Mouse (Mus musculus): ENCODE measurements at regions not wholly inside any gene's neighbourhood (a gene's known extent, or its start where the extent isn't known, plus 50 kb on each side); places are given as distances from the start of the nearest gene placed in this dataset.

DNA sequence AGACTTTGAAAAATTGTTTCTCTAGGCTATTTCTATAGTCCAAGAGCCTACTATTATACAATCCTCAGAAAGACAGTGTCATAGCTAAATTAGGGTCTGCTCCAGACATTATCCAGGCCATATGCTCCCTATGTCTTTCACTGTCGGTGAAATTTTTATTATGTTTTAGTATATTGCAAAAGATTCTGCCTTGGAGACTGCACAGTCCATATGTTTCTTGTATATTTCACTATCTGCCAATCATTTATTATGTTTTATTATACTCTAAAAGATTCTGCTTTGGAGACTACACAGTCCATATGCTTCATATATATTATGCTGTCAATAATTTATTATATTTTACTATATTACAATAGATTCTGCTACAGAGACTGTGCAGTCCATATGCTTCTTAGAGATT is 564.3 kb upstream of the 4931417E11Rik start:
- no peak for DNase-seq (ENCODE audit: extremely low spot score in 1 of 2, low spot score in 1 of 2)

DNA sequence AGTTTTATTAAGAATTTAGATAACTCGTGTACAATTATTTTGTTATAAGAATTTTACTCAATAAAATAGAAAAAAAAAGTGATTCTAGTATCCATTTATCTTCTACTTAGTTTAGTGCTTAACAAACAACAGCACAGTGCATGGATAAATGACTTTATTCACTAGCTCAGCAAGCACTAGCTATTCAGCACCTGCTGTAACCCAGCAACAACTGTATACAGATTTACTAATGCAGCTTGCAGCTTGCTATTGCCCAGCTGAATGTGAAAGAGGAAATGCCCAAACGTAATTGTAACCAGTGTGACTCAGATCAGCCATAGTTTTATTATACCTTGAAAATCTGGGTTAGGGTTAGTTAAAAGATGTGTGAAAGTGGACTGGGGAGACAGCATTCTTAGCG is 547.6 kb upstream of the 4931417E11Rik start:
- no peak for DNase-seq (ENCODE audit: extremely low spot score in 1 of 2, low spot score in 1 of 2)

DNA sequence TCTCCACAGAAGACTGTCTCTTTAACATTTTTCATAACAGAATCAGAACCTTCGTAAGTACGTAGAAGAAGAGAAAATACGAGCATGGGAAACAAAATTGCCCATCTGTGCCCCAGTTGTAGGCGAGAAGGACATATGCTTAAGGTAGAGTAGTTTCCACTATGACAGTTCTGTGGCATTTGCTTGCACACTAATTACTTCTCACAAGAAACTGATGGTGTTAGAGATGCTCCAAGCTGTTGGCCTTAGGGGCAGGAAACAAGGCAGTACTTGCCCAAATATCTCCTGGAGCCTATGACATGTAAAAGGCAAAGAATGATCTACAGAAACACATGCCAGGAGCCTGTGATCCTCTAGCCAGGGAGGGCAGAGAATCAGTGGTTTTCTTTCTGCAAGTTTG is 512.3 kb upstream of the 4931417E11Rik start:
- no peak for DNase-seq (ENCODE audit: extremely low spot score in 1 of 2, low spot score in 1 of 2)

DNA sequence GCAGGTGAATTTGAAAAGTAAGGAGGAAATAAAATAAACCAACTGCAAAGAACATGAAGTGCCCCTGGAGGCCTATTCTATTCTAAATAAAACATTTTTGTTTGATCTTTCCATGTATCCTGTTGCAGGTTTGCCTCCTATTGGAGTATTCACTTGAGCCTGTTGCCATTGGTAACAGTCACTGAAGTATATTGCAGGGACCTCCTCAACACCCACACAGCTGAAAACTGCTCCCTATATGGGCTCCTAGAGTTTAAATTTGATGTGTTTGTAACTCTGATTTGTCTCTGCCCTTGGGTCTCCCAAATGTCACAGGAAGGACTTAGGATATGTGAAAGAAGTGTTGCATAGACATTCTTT is 480.4 kb upstream of the 4931417E11Rik start:
- no peak for DNase-seq (ENCODE audit: extremely low spot score in 1 of 2, low spot score in 1 of 2)

DNA sequence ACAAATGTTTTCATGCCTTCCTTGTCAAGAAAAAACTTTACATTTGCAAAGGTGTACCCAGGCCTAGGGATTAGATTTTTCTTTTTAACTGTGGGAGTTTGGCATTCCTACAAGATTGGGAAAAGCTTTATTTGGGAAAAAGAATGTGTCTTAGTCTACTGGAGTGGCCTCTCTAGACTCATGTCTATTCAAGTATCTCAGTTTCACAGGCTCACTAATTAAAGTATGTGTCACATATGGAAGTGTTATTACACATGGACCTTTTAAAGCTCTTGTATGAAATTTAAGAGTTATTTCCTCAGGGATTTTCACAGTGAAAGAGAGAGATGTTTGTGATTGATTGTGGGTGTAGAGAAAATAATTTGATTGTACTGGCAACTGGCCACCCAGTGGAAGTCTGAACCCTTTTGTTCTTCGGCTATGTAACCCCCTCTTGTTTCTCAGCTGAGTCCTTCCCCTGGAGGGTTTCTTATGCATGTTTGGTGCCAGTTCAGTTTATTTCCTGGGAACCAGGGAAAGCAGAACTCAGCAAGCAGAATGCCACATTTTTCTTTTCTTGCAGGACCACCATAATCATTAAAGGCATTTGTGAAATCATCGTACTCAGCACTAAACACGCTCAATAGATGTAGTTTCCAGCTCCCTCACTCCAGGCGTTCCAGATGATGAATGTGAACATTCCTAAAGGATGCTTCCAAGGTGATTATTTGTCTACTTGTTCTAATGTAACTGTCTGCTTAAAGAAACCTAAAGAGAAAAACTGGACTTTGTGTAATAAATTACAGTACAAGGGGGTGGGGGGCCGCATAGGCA is 479.9 kb upstream of the 4931417E11Rik start:
- no peak for DNase-seq (ENCODE audit: extremely low spot score in 1 of 2, low spot score in 1 of 2)

DNA sequence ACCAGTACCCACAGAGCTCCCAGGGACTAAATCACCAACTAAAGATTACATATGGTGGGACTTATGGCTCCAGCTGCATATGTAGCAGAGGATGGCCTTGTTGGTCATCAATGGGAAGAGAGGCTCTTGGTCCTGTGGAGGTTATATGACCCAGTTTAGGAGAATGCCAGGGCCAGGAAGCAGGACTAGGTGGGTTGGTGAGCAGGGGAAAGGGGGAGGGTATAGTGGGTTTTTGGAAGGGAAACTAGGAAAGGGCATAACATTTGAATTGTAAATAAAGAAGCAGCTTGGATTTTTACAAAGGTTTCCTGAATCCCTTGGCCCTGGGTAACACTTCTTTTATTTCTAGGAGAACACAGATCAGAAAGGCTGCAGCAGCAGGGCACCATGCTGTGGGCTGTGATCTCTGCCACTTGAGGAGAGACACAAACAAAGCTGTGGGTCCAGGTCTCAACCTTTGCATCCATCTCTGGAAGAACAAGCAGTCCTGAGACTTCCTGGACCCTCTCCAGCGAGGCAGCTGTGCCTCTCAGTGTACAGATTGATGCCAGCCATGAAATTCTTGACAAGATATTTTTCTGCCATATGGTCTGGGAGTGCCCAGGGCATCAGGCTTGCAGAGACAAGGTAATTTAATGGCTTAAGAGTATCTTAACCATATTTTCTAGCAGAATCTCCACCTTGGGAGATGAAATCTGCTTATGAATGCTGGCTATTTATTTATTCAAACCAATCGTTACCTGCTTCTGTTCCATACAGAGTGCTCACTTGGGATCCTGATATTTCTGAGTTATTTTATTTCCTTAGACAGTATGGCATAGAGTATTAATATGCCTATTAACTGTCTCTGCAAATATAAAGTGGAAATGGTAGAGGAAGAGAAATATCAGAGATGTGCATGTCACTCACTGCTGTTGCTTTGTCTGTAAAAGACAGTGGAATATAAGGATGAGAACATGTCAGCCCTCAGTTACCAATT is 444.2 kb upstream of the 4931417E11Rik start:
- DNase-seq (ENCODE audit: extremely low spot score in 1 of 2, low spot score in 1 of 2), result no peak

DNA sequence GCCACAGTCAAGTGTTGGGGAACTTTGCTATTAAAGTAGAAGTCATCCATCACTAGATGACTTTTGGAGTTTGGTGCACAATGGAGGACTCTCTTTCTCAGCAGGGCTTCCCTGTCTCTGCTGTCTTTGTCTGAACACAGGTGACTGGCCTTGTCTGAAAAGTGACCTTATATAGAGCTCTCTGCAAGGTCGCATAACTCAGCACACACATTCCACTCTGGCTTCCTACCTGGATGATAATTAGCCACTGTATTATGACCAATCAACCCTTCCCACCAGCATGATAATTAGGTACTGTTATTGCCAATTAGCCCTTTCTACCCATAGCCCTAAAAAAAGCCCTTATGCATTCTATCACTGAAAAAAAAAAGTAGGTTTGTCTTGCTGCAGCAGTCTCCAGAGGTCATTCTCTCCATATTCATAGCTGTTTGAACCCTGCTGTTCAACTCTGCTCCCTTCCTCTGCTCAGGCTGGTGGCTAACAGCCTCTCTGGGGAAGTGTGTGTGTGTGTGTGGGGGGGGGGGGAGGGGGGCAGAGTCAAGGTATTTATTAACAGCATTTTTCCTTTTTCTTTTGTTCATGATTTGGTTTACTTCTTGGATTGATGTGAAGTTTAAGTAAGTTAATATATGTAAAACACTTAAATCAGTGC is 419.8 kb upstream of the 4931417E11Rik start:
- no peak for DNase-seq (ENCODE audit: extremely low spot score in 1 of 2, low spot score in 1 of 2)

DNA sequence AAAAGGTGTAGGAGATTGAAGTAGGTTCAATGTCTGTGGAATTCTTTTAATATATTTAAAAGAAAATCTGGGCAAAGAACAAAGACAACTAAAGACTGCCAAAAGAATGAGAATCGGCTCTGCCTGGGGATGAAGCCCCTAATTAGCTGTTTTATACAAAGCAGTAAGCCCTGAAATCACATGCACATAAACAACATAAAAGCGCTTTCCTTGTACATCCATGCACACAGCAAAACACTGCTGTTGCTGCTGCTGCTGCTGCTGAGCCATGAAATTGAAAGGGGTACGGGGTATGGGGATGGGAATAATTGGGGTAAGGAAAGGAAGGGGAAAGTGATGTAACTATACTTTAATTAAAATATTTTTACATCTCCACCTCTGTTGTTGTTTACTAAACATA is 409.2 kb upstream of the 4931417E11Rik start:
- no peak for DNase-seq (ENCODE audit: extremely low spot score in 1 of 2, low spot score in 1 of 2)

DNA sequence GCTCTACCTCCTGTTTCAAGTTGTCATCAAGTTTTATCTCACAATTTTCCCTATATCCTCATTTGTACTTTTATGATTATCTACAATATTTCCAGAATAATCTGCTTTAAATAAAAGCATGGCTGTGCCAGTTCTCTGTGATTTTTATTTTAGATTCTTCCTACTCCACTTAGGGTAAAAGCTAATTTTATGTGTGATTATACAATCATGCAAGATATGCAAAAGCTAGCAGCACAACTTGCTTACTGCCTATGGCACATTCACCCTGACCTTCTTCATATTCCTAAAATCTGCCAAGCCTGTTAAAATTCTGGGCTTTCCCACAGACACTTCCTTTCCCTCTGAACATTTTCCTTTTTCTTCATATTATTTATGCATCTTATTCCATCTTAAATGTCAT is 399.2 kb upstream of the 4931417E11Rik start:
- DNase-seq (ENCODE audit: extremely low spot score in 1 of 2, low spot score in 1 of 2), result peak in 1 of 2 experiments; percentile 8
